Mouse (Mus musculus) cerebellum, postnatal 4 days (tissue): ENCODE measurements at regions not wholly inside any gene's neighbourhood (a gene's known extent, or its start where the extent isn't known, plus 50 kb on each side); places are given as distances from the start of the nearest gene placed in this dataset.

ENCODE experiments used
- DNase-seq, 2 experiments: peaks; one replicate each; pipeline ENCODE4 v3.0.0; 2022; ENCODE audit warnings: low spot score in 2 of 2, mixed read lengths in 1 of 2

DNA sequence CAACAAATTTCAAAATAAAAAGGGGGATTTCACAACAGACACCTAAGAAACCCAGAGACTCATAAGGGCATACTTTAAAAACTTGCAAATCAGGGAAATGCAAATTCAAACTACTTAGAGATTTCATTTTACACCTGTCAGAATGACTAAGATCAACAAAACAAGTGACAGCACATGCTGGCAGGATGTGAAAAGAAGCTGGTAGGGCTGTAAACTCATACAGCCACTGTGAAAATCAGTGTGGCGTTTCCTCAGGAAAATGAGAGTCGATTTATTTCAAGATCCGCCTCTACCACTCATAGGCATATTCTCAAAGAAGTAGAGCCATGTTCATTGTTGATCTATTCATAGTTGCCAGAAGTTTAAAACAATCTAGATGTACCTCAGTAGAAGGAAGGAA is 133.6 kb upstream of the Veph1 start:
- no peak for DNase-seq

DNA sequence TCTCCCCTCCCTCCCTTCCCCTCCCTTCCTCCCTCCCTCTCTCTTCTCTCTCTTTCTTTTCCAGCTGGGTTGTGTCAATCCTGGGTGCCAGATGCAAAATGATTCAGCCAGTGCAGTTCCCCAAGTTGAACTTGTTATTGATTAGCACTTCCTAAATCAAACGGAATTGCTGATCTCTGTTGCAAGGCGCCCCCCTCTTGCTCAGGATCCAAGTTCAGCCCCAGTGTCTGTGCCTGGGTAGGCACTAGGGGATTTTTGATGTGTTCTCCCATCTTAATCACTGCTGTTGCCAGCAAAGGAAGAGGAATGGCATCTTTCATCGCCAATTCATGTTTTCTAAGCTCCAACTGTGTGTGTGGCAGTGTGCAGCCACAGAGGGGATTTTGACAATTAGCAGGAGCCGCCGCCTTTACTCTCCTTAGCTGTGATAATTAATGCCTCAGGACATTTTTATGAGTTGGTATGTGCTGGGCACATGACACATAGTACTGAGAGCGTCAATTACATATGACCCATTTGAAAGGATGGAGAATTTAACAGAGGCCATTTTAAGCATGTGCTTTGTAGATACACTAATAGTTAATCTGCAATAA is 125.9 kb upstream of the Veph1 start:
- DNase-seq: no peak

DNA sequence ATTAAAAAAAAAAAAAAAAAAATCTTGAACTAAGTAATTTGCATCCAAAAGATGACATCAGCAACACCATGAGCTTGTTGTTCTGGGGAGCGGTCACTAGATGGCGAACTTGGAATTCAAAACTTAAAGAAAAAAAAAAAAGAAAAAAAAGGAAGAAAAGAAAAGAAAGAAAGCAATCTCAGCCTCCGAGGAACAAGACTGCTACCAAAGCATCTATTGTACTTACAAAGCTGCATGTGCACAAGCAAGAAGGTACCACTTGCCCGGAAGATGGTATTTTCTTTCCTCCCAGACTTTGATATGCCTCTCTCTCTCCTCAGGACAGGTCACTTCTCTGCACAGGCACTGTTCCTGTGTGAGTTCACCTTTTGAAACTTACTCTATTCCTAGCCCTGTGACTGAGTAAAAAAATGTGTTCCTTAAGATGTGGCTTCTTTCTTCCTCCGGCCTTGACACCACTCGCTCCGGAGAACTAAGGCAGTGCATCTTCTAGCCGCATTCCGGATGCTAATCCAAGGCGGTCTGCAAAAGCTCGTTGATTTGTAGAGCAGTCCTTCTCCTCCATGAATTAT is 114.2 kb upstream of the Veph1 start:
- peak in 1 of 2 experiments; percentile 43 for DNase-seq

DNA sequence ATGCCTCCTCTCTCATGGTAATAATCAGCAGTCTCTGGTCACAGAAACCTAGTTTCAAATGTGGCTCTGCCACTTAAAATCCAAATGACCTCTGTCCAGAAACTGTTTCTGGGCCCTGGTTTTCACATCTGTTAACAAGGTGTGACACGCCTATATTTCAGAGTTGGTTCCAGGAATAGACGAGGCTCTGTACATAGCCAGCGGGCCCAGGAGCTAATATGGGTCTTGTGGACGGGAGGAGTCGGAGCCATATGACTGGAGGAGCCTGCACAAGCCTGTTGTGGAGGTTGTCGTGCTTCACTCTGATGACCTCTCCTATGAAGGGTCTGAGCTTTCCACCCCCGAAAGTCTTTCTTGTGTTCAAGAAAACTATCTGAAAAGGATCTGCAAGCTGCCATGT is 112.2 kb upstream of the Veph1 start:
- no peak for DNase-seq

DNA sequence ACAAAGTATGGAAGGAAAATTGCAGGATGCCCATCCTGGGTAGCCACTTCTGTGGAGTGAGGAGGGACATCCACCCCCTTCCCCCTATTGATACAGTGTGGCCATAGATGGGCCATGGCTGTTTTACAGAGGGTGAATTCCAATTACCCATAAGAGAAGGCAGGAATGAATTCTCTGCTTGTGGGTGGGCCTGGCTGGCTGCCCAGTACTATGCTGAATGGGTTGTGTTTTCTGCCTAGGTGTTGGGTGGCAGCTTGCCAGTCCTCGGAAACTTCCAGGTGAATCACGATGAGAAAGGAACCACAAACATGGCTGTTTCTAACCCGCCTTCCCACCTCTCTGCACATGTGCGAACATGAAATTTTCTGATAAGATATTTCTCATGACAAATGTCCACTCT is 109.0 kb upstream of the Veph1 start:
- no peak for DNase-seq

DNA sequence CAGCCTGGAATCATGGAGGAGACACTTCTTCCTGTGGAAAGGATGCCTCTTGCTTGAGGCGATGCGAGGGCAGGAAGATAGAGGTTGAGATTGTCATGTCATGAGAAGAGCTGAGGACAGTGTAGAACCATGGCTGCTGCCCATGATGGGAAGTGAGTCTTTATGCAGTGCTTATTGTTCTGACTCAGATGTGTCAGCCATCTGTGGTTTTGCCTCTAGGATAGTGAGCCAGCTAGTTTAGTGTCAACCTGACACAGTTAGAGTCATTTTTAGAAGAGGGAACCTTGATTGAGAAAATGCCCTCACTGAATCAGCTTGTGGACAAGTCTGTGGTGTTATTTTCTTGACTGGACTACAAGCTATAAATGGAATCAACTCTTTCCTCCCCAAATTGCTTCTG is 107.1 kb upstream of the Veph1 start:
- DNase-seq: no peak

DNA sequence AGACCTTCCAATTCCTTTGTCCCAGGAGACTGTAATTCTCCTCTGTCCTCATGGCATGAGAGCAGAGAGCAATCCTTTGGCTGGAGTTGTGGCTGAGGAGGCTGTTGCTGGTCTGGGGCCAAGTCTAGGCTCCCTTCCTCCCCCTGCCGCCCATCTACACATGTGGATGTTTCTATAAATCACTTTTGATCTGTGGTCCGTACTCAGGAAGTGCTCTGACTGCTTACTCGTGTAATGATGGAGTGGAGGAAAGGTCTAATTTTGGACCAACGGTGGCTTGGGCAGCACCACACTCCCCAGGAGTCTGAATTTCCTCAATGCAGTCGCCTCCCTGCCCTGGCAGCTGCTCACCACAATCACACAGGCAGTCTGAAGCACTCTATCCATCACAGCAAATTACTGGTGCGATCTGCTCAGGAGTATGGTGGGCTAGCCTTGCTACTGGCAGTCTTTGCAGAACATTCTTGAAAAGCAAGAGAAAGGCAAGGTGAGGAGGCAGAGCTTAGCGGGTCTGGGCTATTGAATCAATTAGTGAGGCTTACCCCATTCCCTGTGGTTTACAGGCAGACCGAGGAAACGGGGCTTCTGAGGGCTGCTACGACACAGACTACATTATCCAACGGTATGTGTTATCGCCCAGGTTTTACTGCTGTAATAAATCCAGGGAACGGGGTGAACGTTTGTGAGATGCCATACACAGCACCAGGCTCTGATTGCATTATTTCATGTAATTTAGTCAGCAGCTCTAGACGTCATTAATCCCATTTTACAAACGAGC is 104.3 kb upstream of the Veph1 start:
- DNase-seq: no peak

DNA sequence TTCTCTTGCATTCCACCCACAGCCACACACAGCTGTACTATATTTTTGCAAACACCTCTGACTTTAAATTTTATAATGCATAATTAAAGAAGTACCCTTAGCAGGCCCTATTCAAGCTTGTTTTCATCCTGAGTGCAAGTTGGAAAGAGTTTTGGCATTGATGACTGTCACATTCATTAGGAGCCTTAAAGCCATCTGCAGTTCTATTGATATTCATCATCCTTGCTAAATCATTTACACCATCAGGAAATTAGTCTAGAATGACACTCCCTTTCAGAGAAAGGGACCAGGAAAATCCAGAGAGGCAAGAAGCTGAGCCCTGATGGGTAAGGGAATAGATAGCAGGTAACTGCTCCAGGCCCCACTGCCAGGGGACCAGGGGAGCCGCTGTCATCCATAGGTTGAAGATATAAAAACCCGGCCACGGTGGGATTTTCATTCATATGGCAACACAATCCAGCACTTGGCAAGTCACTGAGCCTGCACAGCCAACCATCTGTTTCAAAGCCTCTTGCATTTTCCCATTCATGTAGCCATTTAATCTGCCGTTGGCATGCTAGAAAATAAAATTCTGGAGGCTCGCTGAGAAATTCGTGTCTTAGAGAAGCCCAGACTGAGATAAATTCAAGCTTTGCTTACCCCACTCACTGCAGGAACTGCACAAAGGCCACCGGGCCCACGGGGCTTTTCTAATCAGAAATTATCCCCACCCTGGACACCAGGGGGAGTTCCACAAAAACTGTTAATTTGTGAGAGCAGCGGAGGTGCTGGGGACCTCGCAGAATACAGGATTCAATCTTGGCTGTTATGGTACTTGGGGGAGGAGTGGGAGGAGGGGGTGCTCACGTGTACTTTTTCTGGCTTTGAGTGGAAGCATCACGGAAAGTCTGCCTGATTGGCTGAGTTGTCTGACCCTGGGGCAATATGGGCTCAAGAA is 101.8 kb upstream of the Veph1 start:
- DNase-seq: peak in 1 of 2 experiments; percentile 52

DNA sequence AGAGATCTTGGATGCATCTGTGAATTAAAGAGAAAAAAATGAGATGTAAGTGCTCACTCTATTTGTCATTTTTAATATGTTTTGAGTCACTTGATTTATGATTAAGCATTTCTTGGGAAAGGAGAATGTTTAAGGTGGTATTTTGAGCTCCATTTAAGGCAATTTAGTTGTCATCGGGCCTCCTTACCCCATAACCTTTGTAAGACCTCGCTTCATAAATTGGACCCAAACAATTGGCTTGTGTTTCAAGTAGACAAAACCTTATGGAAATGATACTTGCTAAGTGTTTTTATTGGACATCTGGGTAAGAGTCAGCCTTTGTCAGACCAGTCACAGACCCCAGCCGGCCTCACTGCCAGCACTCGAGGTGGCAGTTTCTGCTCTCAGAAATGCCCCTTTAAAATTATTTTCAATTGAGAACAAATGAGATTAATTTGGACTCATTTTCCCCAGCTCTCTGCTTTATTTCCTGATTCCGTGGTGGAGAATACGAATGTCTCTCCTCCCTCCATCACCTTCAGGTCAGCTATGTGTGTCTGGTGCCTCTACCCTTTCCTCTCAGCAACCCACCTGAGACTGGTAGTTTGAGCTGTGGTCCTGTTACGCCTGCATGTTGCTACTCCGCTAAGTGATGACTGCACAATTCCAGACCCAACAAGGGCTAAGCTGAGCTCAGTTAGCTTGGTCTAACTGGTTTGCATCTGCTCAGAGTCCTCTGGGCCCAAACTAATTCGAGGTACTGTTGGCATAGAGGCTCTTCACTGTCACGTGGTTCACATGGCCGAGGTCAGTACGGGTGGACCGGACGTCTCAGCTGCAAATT is 78.7 kb upstream of the Veph1 start:
- DNase-seq: no peak

DNA sequence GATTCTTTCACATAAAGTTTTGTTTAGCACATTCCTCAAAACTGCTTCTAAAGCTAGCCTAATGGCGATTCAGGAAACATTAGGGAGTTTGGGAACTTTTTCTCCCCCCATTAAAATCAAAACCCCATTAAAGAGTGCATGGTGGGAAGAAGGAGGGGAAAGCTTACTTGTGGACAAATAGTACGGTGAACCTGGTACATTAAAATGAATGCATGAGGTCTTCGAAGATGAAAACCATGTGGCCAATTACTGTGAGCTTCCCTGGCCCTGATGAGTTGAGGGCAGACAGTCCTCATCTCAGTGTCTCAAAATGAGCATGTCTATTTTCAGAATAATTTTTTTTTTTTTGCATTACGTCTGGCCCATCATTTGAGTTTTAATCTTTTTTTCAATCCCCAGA is 78.0 kb upstream of the Veph1 start:
- no peak for DNase-seq

DNA sequence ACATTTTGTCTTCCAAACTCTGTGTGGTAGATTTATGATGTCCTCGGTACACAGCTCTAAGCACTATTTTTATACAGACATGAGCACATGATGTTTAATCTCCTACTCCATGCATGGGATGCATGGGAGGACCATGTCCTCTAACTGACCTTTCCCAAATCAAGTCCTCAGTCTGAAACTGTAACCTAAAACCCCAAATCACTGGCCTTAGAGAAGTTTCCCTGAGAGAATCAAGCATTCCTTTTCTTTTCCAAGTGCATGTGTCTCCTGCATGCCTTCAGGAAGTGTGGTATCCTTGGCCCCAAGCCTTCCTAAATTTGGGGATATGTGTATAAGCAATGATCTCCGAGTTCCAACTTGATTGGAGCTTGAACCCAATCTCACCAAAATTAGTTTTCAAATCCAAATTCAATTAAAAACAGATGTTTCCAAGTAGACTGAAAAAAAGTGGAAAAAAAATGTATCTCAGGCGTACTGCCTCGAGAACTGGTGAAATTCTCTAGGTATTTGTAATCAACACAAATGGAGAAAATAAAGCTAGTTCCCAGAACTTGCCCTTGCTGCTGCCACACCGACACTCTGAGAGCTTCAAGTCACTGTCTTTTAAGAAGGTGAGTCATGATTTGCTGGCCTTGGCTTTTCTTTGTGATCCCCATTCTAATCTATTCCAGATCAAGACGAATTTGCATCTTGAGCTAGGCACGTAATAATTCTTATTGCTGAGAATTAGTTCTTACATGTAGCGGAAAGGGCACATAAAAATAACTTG is 77.4 kb upstream of the Veph1 start:
- no peak for DNase-seq
